Mouse (Mus musculus) embryonic fibroblast, embryonic 13.5 days (primary cell): Measurements from ENCODE around the gene Ak5.

ENCODE experiments used
- CTCF ChIP-seq: IDR thresholded peaks from 2 replicates; pipeline ENCODE4 v1.5.1; 2011; ENCODE audit warnings: mild to moderate bottlenecking, control low read depth, low read length, moderate library complexity, borderline replicate concordance; ENCODE audit not compliant: insufficient read depth
- POLR2A ChIP-seq: IDR thresholded peaks from 2 replicates; pipeline ENCODE4 v1.6.1; 2011; ENCODE audit warnings: low read depth, mild to moderate bottlenecking, control low read depth, low read length, moderate library complexity

DNA sequence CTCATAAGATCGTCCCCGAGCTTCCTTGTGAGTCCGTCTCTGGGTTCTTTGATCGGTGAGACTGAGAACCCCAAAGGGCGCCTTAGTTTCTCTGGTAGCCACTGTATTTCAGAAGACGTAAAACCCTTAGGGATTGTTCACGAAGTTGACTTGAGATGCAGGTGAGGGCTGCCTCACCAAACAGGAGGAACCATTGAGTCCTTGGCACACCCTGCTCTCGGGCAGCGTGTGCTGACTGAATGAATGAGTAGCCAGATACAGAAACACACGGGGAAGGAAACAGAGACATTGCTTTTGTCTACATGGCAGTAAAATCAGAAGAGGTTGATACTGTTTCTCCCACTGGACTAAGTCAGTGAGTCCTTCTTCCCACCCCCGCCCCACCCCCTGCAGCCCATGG is 48.1 kb downstream of the Ak5 start:
- no peak for TF ChIP-seq CTCF
- no peak for TF ChIP-seq POLR2A
